Mouse (Mus musculus): ENCODE results near the gene F3.
"Not testable (repeated sequence)": the region's sequence is repeated elsewhere in the genome, so short reads cannot be mapped to it uniquely, and the experiment has no call there.

The F3 gene

GRCm38 (mm10) chr3:121738742-121739342 is 15.5 kb downstream of the F3 start:
- no peak for DNase-seq (ENCODE audit: low spot score)

- no peak for DNase-seq (ENCODE audit: low spot score)
Observed at GRCm38 (mm10) chr3:121739489-121740213, 16.3 kb downstream of the F3 start.

- DNase-seq (ENCODE audit: low spot score), result not testable (repeated sequence)
Observed at GRCm38 (mm10) chr3:121741186-121741848, 18.0 kb downstream of the F3 start.

- DNase-seq (ENCODE audit: low spot score), result not testable (repeated sequence)
Observed at GRCm38 (mm10) chr3:121754319-121755090, 31.2 kb downstream of the F3 start.

- no peak for DNase-seq (ENCODE audit: low spot score)
Observed at GRCm38 (mm10) chr3:121755152-121755551, 31.8 kb downstream of the F3 start.

GRCm38 (mm10) chr3:121758373-121758772 is 35.0 kb downstream of the F3 start:
- no peak for DNase-seq (ENCODE audit: low spot score)

GRCm38 (mm10) chr3:121762056-121762852 is 38.9 kb downstream of the F3 start:
- DNase-seq (ENCODE audit: low spot score), result no peak

GRCm38 (mm10) chr3:121766048-121766447 is 42.7 kb downstream of the F3 start:
- DNase-seq (ENCODE audit: low spot score), result no peak

- DNase-seq (ENCODE audit: low spot score), result no peak
Observed at GRCm38 (mm10) chr3:121766818-121767217, 43.5 kb downstream of the F3 start.

GRCm38 (mm10) chr3:121768770-121769169 is 45.4 kb downstream of the F3 start:
- DNase-seq (ENCODE audit: low spot score), result no peak

- DNase-seq (ENCODE audit: low spot score), result not testable (repeated sequence)
Observed at GRCm38 (mm10) chr3:121773336-121773735, 50.0 kb downstream of the F3 start.

GRCm38 (mm10) chr3:121777943-121778342 is 54.6 kb downstream of the F3 start:
- peak; percentile 56 for DNase-seq (ENCODE audit: low spot score)

- DNase-seq (ENCODE audit: low spot score), result peak; percentile 35
Observed at GRCm38 (mm10) chr3:121783020-121783419, 59.7 kb downstream of the F3 start.
